Mouse (Mus musculus): ENCODE measurements at regions not wholly inside any gene's neighbourhood (a gene's known extent, or its start where the extent isn't known, plus 50 kb on each side); places are given as distances from the start of the nearest gene placed in this dataset.

- no peak overlapping the region for H3K4me2 ChIP-seq (replicated peaks; ENCODE audit: low read depth, low read length)
- no peaks in the 10 kb centered on the region for H3K9me3 ChIP-seq (ENCODE audit: low read length)
- no peaks in the 10 kb centered on the region for H3K4me1 ChIP-seq (ENCODE audit: insufficient read depth, low read length)
- ATAC-seq (ENCODE audit: low FRiP score, low TSS enrichment) = no peak
- H3K4me3 ChIP-seq (ENCODE audit: low read length) = no peak overlapping the region
- H3K27me3 ChIP-seq (ENCODE audit: insufficient read depth, low read length) = no peaks in the 10 kb centered on the region
- no peak overlapping the region for H3K9ac ChIP-seq (replicated peaks; ENCODE audit: low read length)
- no peaks in the 10 kb centered on the region for H3K36me3 ChIP-seq (ENCODE audit: insufficient read depth, low read length)
- WGBS = 63% methylated on average over 6 of the region's 6 CpGs
- H3K27ac ChIP-seq (ENCODE audit: low read length) = no peak overlapping the region
Observed at GRCm38 (mm10) chr14:105603047-105603461, 293.6 kb downstream of the Spry2 start.

GRCm38 (mm10) chr14:105599550-105600453, 296.8 kb downstream of the Spry2 start:
- 93% methylated on average over 24 of the region's 24 CpGs for WGBS
- H3K9me3 ChIP-seq (ENCODE audit: low read length) = no peaks in the 10 kb centered on the region
- no peak overlapping the region for H3K27ac ChIP-seq (ENCODE audit: low read length)
- H3K4me3 ChIP-seq (ENCODE audit: low read length) = no peak overlapping the region
- H3K4me2 ChIP-seq (replicated peaks; ENCODE audit: low read depth, low read length) = no peak overlapping the region
- H3K9ac ChIP-seq (replicated peaks; ENCODE audit: low read length) = no peak overlapping the region
- ATAC-seq (ENCODE audit: low FRiP score, low TSS enrichment) = no peak
- no peaks in the 10 kb centered on the region for H3K36me3 ChIP-seq (ENCODE audit: insufficient read depth, low read length)
- H3K4me1 ChIP-seq (ENCODE audit: insufficient read depth, low read length) = no peaks in the 10 kb centered on the region
- no peaks in the 10 kb centered on the region for H3K27me3 ChIP-seq (ENCODE audit: insufficient read depth, low read length)

GRCm38 (mm10) chr14:105589751-105590150, 306.9 kb downstream of the Spry2 start:
- H3K4me1 ChIP-seq (ENCODE audit: insufficient read depth, low read length) = 0 out of 2 replicates have a peak, but pooled peaks cover 8% of the 10 kb centered on the region
- no peak for ATAC-seq (ENCODE audit: low FRiP score, low TSS enrichment)
- H3K4me3 ChIP-seq (ENCODE audit: low read length) = peak overlapping the region; percentile 5
- 82% methylated on average over 7 of the region's 7 CpGs for WGBS
- no peaks in the 10 kb centered on the region for H3K36me3 ChIP-seq (ENCODE audit: insufficient read depth, low read length)
- no peak overlapping the region for H3K27ac ChIP-seq (ENCODE audit: low read length)
- no peaks in the 10 kb centered on the region for H3K9me3 ChIP-seq (ENCODE audit: low read length)
- H3K9ac ChIP-seq (replicated peaks; ENCODE audit: low read length) = no peak overlapping the region
- no peaks in the 10 kb centered on the region for H3K27me3 ChIP-seq (ENCODE audit: insufficient read depth, low read length)
- peak overlapping the region; percentile 35 for H3K4me2 ChIP-seq (replicated peaks; ENCODE audit: low read depth, low read length)

- peak overlapping the region; percentile 5 for H3K4me3 ChIP-seq (ENCODE audit: low read length)
- ATAC-seq (ENCODE audit: low FRiP score, low TSS enrichment) = no peak
- 46% methylated on average over 20 of the region's 20 CpGs for WGBS
- H3K27me3 ChIP-seq (ENCODE audit: insufficient read depth, low read length) = no peaks in the 10 kb centered on the region
- H3K9ac ChIP-seq (replicated peaks; ENCODE audit: low read length) = no peak overlapping the region
- peak overlapping the region; percentile 35 for H3K4me2 ChIP-seq (replicated peaks; ENCODE audit: low read depth, low read length)
- H3K27ac ChIP-seq (ENCODE audit: low read length) = no peak overlapping the region
- H3K4me1 ChIP-seq (ENCODE audit: insufficient read depth, low read length) = 0 out of 2 replicates have a peak, but pooled peaks cover 8% of the 10 kb centered on the region
- no peaks in the 10 kb centered on the region for H3K36me3 ChIP-seq (ENCODE audit: insufficient read depth, low read length)
- no peaks in the 10 kb centered on the region for H3K9me3 ChIP-seq (ENCODE audit: low read length)
Observed at GRCm38 (mm10) chr14:105589261-105589660, 307.4 kb downstream of the Spry2 start.

- no peak overlapping the region for H3K27ac ChIP-seq (ENCODE audit: low read length)
- H3K36me3 ChIP-seq (ENCODE audit: insufficient read depth, low read length) = no peaks in the 10 kb centered on the region
- no peaks in the 10 kb centered on the region for H3K27me3 ChIP-seq (ENCODE audit: insufficient read depth, low read length)
- H3K9ac ChIP-seq (replicated peaks; ENCODE audit: low read length) = no peak overlapping the region
- H3K9me3 ChIP-seq (ENCODE audit: low read length) = no peaks in the 10 kb centered on the region
- no peak overlapping the region; the same call in 1 of the 2 replicates for H3K4me2 ChIP-seq (replicated peaks; ENCODE audit: low read depth, low read length)
- H3K4me3 ChIP-seq (ENCODE audit: low read length) = no peak overlapping the region
- 83% methylated on average over 15 of the region's 15 CpGs for WGBS
- ATAC-seq (ENCODE audit: low FRiP score, low TSS enrichment) = no peak; the same call in 1 of the 2 replicates
- 0 out of 2 replicates have a peak, but pooled peaks cover 8% of the 10 kb centered on the region for H3K4me1 ChIP-seq (ENCODE audit: insufficient read depth, low read length)
Observed at GRCm38 (mm10) chr14:105588391-105589163, 308.0 kb downstream of the Spry2 start.

GRCm38 (mm10) chr14:105588029-105588390, 308.6 kb downstream of the Spry2 start:
- Histone ChIP-seq H3K36me3 (ENCODE audit: insufficient read depth, low read length) (no peaks in the 10 kb centered on the region), H3K4me2 (replicated peaks; ENCODE audit: low read depth, low read length) (no peak overlapping the region), H3K27me3 (ENCODE audit: insufficient read depth, low read length) (no peaks in the 10 kb centered on the region), H3K4me1 (ENCODE audit: insufficient read depth, low read length) (0 out of 2 replicates have a peak, but pooled peaks cover 8% of the 10 kb centered on the region), H3K9me3 (ENCODE audit: low read length) (no peaks in the 10 kb centered on the region), H3K27ac (ENCODE audit: low read length) (no peak overlapping the region), H3K4me3 (ENCODE audit: low read length) (no peak overlapping the region), H3K9ac (replicated peaks; ENCODE audit: low read length) (no peak overlapping the region)
- no peak for ATAC-seq (ENCODE audit: low FRiP score, low TSS enrichment)
- WGBS = 80% methylated on average over 8 of the region's 8 CpGs

- Histone ChIP-seq H3K9me3 (ENCODE audit: low read length) (no peaks in the 10 kb centered on the region), H3K27me3 (ENCODE audit: insufficient read depth, low read length) (no peaks in the 10 kb centered on the region), H3K9ac (replicated peaks; ENCODE audit: low read length) (no peak overlapping the region), H3K4me1 (ENCODE audit: insufficient read depth, low read length) (0 out of 2 replicates have a peak, but pooled peaks cover 5% of the 10 kb centered on the region), H3K4me2 (replicated peaks; ENCODE audit: low read depth, low read length) (no peak overlapping the region), H3K36me3 (ENCODE audit: insufficient read depth, low read length) (no peaks in the 10 kb centered on the region), H3K4me3 (ENCODE audit: low read length) (no peak overlapping the region), H3K27ac (ENCODE audit: low read length) (no peak overlapping the region)
- 58% methylated on average over 3 of the region's 3 CpGs for WGBS
- ATAC-seq (ENCODE audit: low FRiP score, low TSS enrichment) = no peak
Observed at GRCm38 (mm10) chr14:105584632-105585031, 312.0 kb downstream of the Spry2 start.

- Histone ChIP-seq H3K4me3 (ENCODE audit: low read length) (no peak overlapping the region), H3K27me3 (ENCODE audit: insufficient read depth, low read length) (no peaks in the 10 kb centered on the region), H3K27ac (ENCODE audit: low read length) (no peak overlapping the region), H3K9ac (replicated peaks; ENCODE audit: low read length) (no peak overlapping the region), H3K9me3 (ENCODE audit: low read length) (no peaks in the 10 kb centered on the region), H3K4me1 (ENCODE audit: insufficient read depth, low read length) (no peaks in the 10 kb centered on the region), H3K36me3 (ENCODE audit: insufficient read depth, low read length) (no peaks in the 10 kb centered on the region), H3K4me2 (replicated peaks; ENCODE audit: low read depth, low read length) (no peak overlapping the region)
- ATAC-seq (ENCODE audit: low FRiP score, low TSS enrichment) = no peak
- WGBS = 83% methylated on average over 2 of the region's 2 CpGs
Observed at GRCm38 (mm10) chr14:105583497-105583896, 313.1 kb downstream of the Spry2 start.

- no peak overlapping the region for H3K9ac ChIP-seq (replicated peaks; ENCODE audit: low read length)
- no peaks in the 10 kb centered on the region for H3K27me3 ChIP-seq (ENCODE audit: insufficient read depth, low read length)
- no peak overlapping the region for H3K27ac ChIP-seq (ENCODE audit: low read length)
- H3K4me2 ChIP-seq (replicated peaks; ENCODE audit: low read depth, low read length) = no peak overlapping the region
- 47% methylated on average over 4 of the region's 4 CpGs for WGBS
- H3K4me3 ChIP-seq (ENCODE audit: low read length) = no peak overlapping the region
- ATAC-seq (ENCODE audit: low FRiP score, low TSS enrichment) = no peak
- 0 out of 2 replicates have a peak, but pooled peaks cover 5% of the 10 kb centered on the region for H3K4me1 ChIP-seq (ENCODE audit: insufficient read depth, low read length)
- H3K36me3 ChIP-seq (ENCODE audit: insufficient read depth, low read length) = no peaks in the 10 kb centered on the region
- no peaks in the 10 kb centered on the region for H3K9me3 ChIP-seq (ENCODE audit: low read length)
Observed at GRCm38 (mm10) chr14:105576266-105576665, 317.9 kb downstream of the Ndfip2 start.
